Mouse (Mus musculus) G1E (cell line): Measurements from ENCODE around the gene Cdkal1.

Source experiments
- CTCF ChIP-seq: IDR thresholded peaks from 2 replicates; pipeline ENCODE4 v1.5.1; 2012; ENCODE audit warnings: low read depth, low read length, inconsistent platforms, mixed read lengths
- GATA1 ChIP-seq: IDR thresholded peaks from 2 replicates; pipeline ENCODE4 v1.6.1; 2012; ENCODE audit warnings: borderline replicate concordance, low read length, inconsistent platforms, mixed read lengths

GRCm38 (mm10) chr13:29638303-29638702, 217.2 kb downstream of the Cdkal1 start:
- TF ChIP-seq CTCF (no peak), GATA1 (no peak)
